Mouse (Mus musculus) heart, embryonic 14.5 days (tissue): ENCODE results near the gene Aldh1l2. TPM values are rescaled to one million over a fixed set of nuclear protein-coding genes. Genes with fewer than 3 reads are reported as not detected.

Source experiments
- ATAC-seq: fragments of 200-750 bp; cut with Nextera tagmentation; 2 replicates; pipeline ENCODE4 v1.8.0; 2017; ENCODE audit warnings: low read depth, moderate TSS enrichment; ENCODE audit not compliant: insufficient number of reproducible peaks, insufficient read depth, low FRiP score
- H3K27ac ChIP-seq, 2 experiments: fragments of 200-500 bp in 1 of 2; fragments of 300-500 bp in 1 of 2; sonication (generic) in 1 of 2; replicated peaks in 1 of 2; 2 replicates each; pipeline ENCODE4 v1.5.1; 2012 to 2014; ENCODE audit warnings: low read depth in 2 of 2, low read length in 2 of 2, control low read depth in 1 of 2, mild to moderate bottlenecking in 1 of 2, mixed read lengths in 1 of 2; ENCODE audit not compliant: control insufficient read depth in 1 of 2, insufficient read depth in 1 of 2
- H3K27me3 ChIP-seq: fragments of 300-500 bp; sonication (generic); 2 replicates; pipeline ENCODE4 v1.6.1; 2014; ENCODE audit warnings: mild to moderate bottlenecking, low read length, control low read depth; ENCODE audit not compliant: control insufficient read depth, insufficient read depth
- H3K36me3 ChIP-seq: fragments of 300-500 bp; sonication (generic); 2 replicates; pipeline ENCODE4 v1.6.1; 2014; ENCODE audit warnings: mild to moderate bottlenecking, control low read depth, low read length, mixed read lengths; ENCODE audit not compliant: control insufficient read depth, insufficient read depth
- H3K4me1 ChIP-seq, 2 experiments: fragments of 200-500 bp in 1 of 2; fragments of 300-500 bp in 1 of 2; sonication (generic) in 1 of 2; 2 replicates each; pipeline ENCODE4 v1.6.1; 2012 to 2014; ENCODE audit warnings: low read length in 2 of 2, control low read depth in 1 of 2, mixed read lengths in 1 of 2; ENCODE audit not compliant: control insufficient read depth in 2 of 2, insufficient read depth in 2 of 2
- H3K4me2 ChIP-seq: fragments of 300-500 bp; sonication (generic); 2 replicates; pipeline ENCODE4 v1.6.1; 2014; ENCODE audit warnings: mild to moderate bottlenecking, low read length
- H3K4me3 ChIP-seq, 2 experiments: fragments of 200-500 bp in 1 of 2; fragments of 300-500 bp in 1 of 2; sonication (generic) in 1 of 2; 2 replicates each; pipeline ENCODE4 v1.5.1; 2012 to 2014; ENCODE audit warnings: low read length in 2 of 2, mild to moderate bottlenecking in 2 of 2, control low read depth in 1 of 2, low read depth in 1 of 2, moderate library complexity in 1 of 2; ENCODE audit not compliant: control insufficient read depth in 1 of 2, insufficient read depth in 1 of 2
- H3K9ac ChIP-seq: fragments of 300-500 bp; sonication (generic); 2 replicates; pipeline ENCODE4 v1.6.1; 2014; ENCODE audit warnings: mild to moderate bottlenecking, low read length
- H3K9me3 ChIP-seq: fragments of 300-500 bp; sonication (generic); 2 replicates; pipeline ENCODE4 v1.6.1; 2016; ENCODE audit warnings: low read length, control low read depth; ENCODE audit not compliant: control insufficient read depth
- WGBS: fragments of 180-500 bp; shearing (Covaris S2); extraction: QIAGEN DNeasy Blood & Tissue Kit; methylation state at CpG from one replicate; pipeline ENCODE4 v1.1.7; 2014; 5-methylcytosine and 5-hydroxymethylcytosine counted together
- polyA plus RNA-seq: library from polyadenylated mRNA; unstranded; fragments of >200 nt; fragmentation: Nextera tagmentation; extraction: Ambion mirVana; gene quantifications from 2 replicates; pipeline ENCODE4 v1.2.1, GENCODE M21; 2014

Gene Aldh1l2
- polyA plus RNA-seq, 1 experiment from 2014 or later = 16.8 TPM

DNA sequence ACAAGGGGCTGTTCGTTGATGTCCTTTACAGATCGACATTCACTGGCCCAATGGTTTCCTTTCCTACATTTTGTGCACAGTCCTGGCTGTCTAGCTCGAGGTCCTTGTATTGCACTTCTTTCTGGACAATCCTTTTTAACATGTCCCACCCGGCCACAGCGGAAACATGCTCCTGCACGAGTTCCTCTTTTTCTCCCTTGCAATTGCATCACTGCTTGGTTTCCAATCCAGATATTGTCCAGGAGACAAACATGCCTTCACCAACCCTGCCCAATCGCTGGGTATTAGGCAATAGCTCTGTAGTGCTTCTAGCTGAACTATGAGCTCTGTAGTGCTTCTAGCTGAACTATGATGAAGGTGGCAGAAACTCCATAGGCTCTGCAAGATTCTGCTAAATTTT is 85.4 kb downstream of the Aldh1l2 start:
- H3K4me3 ChIP-seq = no peak overlapping the region
- H3K27me3 ChIP-seq = no peaks in the 10 kb centered on the region
- H3K9ac ChIP-seq = no peak overlapping the region
- 87% methylated on average over 7 of the region's 7 CpGs for WGBS
- no peak overlapping the region for H3K4me2 ChIP-seq
- ATAC-seq = no peak
- H3K36me3 ChIP-seq = no peaks in the 10 kb centered on the region
- no peak overlapping the region for H3K27ac ChIP-seq
- peaks cover 27% of the 10 kb centered on the region for H3K9me3 ChIP-seq
- H3K4me1 ChIP-seq = no peaks in the 10 kb centered on the region

Other genes with a start within 250 kb of the Aldh1l2 start
- gene Slc41a2, start 196.3 kb downstream of the Aldh1l2 start, polyA plus RNA-seq = 0.72 and 0.93 TPM in 2 replicates
- gene D10Wsu102e, start 173.9 kb downstream of the Aldh1l2 start, polyA plus RNA-seq = 0.41 and 0.42 TPM in 2 replicates
- gene Washc4, start 9.6 kb upstream of the Aldh1l2 start, polyA plus RNA-seq = 26.0 and 33.5 TPM in 2 replicates
- 33.0 and 34.9 TPM in 2 replicates for gene Appl2, start 114.6 kb upstream of the Aldh1l2 start, polyA plus RNA-seq
- gene 1500009L16Rik, start 188.7 kb upstream of the Aldh1l2 start, polyA plus RNA-seq = 13.9 and 20.3 TPM in 2 replicates